Mouse (Mus musculus) G1E (cell line): Measurements from ENCODE around the gene Cfap157.

Experiments used
- CTCF ChIP-seq: IDR thresholded peaks from 2 replicates; pipeline ENCODE4 v1.5.1; 2012; ENCODE audit warnings: low read depth, low read length, inconsistent platforms, mixed read lengths
- GATA1 ChIP-seq: IDR thresholded peaks from 2 replicates; pipeline ENCODE4 v1.6.1; 2012; ENCODE audit warnings: borderline replicate concordance, low read length, inconsistent platforms, mixed read lengths
- GATA2 ChIP-seq: IDR thresholded peaks from 2 replicates; pipeline ENCODE4 v1.6.1; 2012; ENCODE audit warnings: low read depth, low read length, inconsistent platforms, borderline replicate concordance
- POLR2AphosphoS5 ChIP-seq: IDR thresholded peaks from 2 replicates; pipeline ENCODE4 v1.6.1; 2012; ENCODE audit warnings: low read depth, low read length, inconsistent platforms; ENCODE audit not compliant: insufficient replicate concordance
- TAL1 ChIP-seq: conservative IDR thresholded peaks from 2 replicates; pipeline ENCODE4 v1.6.1; 2012; ENCODE audit warnings: low read depth, low read length, inconsistent platforms, mixed read lengths

GRCm38 (mm10) chr2:32776192-32776591, 8.0 kb downstream of the Cfap157 start:
- TF ChIP-seq TAL1 (no peak), CTCF (no peak), GATA1 (no peak), GATA2 (no peak), POLR2AphosphoS5 (no peak)
